Mouse (Mus musculus): Measurements from ENCODE around the gene Podn. TPM values are rescaled to one million over a fixed set of nuclear protein-coding genes. Genes with fewer than 3 reads are reported as not detected.

The Podn gene
- total RNA-seq, 2 experiments from 2014 or later, result 15.7 to 17.2 TPM

DNA sequence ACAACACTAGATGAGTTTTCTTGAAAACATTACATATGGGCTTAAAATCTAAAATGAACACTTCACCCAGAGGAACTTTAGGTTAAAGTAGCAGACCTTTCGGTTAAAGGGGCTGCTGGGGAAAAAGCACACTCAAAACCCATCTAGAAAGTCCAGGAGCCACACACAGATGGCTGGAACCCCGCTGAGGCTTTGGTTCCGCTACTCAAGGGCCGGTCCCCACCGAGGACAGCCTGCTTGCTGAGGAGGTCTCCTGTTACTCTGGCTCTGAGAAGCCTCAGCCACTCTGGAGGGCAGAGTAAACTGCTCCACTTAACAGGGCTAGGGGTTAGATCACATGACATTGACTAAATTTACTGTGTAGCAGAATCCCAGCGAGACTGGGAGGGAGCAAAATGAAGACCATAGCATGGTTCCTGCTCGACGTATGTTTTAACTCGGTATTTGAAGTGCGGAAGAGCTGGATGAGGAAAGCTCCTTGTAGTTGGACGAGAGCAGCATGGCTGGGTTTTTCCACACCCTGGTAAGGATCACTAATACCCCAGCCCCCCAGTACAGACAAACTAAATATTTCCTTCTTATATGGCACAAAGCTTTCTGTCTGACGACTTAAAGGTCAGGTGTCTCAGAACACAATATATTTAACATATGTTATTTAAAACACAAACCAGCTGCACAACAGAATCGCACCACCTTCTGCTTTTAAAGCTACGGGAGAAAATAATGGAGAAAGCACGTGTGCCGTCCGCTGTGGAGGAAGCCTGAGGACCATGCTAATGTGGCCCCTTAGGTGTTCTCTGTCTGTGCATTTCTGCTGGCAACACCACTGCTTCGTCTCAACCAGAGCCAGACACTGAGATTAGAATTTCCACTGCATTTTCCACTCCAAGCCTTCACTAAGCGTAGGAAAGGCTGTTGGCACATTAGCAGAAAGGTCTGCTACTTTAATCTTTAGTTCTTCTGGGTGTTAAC lies 50.8 kb downstream of the Podn start:
- DNase-seq, result no peak

DNA sequence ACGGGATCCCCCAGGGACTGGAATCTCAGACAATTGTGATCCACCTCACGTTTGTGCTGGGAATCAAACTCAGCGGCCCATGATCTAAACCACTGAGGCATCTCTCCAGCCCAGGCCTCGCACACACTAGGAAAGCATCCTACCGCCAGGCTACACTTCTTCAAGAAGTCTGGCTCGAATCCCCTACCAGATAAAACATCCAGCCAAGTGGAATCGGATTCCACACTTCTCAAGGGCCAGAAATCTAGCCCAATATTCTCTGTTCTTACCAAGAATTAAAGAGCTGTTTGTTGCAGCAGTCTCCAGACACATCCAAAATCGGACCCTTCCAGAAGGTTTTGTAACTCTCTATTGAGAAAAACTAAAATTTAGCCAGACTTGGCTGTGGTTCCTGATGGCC lies 59.2 kb downstream of the Podn start:
- peak; percentile 57 to 68 for DNase-seq

DNA sequence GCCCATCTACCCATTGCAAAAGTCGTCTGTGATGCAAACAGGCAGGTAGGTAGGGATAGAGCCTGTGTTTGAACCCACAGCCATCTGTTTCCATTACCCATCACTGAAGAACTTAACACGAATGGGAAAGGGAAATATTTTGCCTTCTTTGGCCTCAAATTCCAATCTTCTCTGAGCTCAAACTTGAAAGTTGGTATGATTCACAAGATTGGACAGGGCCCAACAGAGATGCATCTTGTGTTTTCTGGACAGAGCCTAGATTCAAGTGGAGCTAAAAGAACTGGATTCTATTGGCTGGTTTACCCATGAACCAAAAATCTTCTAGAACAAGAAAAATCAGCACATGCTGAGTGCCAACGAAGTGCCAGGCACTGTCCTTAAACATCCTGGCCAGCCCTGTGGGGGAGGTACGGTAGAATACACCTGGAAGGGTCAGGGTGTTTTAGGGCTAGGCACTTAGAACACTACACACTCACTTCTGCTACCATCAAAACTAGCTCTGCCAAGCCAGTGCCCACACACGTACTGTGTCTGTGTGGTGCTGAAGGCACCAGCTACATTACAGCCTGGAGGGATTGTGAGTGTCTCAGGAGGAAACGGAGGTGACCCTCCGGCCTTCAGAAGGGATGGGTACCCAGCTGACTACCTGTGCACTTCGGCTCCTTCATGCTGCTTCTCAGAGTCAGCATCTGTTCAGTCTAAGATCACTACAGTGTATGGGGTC lies 63.0 kb downstream of the Podn start:
- DNase-seq, result no peak

DNA sequence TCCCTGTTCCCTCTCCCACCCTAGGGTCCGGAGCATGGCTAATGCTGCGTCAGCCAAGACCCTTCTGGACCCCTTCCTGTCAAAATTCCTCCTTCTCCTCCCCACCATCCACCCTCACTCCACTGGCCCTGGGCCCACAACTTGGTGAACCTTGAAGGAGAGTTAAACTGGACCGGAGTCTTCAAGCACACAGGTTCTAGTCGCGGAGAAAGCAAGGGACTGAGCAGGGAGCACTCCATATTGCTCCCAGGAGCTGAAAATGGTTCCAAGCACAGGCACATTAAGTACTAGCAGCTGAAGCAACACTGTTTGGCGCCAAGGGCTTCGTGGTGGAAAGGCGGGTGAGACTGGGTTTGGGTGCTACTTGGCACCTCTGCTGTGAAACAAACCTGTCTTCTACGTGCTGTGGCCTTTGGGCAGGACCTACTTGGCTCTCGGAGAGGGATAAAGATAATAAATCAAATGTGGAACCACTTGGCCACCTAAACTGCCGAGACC lies 63.8 kb downstream of the Podn start:
- DNase-seq, result peak in 1 of 2 experiments; percentile 19

DNA sequence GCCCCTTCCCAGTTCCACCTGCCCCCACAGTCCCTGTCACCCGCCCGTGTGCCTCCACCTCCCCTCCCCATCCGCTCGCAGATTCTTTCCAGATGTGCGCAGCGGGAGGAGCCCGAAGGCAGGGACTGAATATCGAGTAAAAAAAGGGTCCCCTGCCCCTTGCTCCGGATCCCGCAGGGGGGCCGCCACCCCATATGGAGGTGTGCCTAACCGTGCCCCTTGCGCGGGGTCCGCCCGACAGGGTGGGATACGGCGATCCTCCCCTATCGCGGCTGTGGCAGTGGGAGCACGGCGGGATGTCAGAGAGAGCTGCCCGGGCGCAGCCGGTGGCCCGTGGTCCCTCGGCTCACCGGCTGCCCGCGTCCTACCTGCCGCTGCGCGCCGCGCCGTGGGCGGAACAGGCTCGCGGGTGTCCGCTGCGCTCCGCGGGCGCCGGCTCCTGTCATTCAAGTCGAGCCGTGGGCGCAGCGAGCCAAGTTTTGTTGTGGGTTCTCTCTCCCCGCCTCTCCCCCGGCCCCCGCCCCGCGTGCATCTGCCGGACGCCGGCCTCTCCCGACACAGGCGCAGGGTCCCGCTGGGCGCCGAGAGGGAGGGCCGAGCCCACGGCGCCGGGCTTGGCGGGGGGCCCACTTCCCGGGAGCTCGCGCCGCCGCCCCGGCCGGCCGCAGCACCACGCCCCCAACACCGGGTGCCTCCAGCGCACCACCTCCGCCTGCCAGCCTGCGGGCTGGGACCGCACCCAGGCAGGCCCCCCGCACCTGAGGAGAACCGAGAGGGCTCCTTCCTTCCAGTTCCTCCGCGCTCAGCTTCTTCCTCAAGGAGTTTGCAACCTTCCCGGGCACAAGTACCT lies 64.5 kb downstream of the Podn start:
- DNase-seq, result peak; percentile 67 to 75

DNA sequence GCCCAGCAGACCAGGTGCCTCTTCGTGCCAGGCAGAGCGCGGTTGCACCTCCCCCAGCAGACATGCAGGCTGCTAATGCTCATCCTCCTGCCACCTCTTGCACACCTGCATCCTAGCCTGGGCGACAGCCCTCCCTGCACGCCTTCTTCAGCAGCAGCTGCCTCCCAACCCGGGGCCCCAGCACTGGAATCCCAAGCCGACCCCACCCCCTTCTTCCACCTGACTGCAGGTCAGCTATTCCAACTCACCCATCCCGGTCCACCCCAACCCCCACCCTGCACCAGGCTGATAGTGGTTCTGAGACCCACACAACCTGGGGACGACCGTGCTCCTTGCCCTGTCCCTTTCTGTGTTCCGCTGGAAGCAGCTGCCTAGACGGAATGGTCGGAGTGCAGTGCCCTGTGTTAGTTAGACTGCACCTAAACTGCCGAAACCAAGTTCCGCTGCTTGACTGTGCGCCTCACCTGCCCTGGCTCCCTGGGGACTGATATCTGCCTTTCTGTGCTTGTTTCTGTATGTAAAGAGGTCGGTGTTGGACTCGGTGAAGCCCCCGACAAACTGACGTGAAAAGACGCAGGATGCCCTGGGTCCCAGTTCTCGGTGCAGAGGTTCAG lies 65.2 kb downstream of the Podn start:
- no peak for DNase-seq

DNA sequence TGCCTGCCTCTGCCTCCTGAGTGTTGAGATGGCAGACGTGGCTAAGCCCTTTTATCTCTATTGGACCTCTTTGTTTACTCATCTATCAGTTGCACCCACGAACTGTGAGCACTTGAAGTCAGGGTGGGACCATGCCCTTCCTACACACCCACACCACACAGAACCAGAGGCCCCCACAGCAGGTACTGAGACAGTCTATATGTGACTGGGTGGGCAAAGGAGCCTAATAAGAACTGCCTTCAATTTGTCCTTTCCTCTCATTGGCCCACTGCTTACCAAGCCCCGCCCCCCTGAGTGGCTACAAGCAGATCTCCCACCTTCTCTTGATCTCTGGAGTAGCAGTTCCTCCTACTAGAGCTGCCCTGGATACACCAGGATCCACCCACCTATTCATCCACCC lies 70.1 kb downstream of the Podn start:
- no peak for DNase-seq

DNA sequence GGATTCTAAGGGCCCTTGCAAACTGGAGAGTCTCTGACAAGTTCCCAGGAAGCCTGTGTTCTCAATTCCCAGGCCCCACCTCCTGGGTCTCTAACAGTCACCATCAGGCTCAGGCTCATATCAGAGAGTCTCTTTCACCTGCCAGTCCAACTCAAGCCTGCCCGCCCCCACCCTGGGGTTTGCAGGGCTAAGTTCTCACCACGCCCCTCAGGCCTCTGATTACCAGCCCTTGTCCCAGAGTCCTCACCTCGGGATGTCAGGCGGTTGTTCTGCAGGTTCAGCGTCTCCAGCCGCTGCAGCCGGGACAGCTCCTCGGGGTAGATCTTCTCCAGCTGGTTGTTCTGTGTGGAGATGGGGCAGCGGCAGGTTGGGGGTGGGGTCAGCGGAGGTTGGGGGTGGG lies 71.0 kb downstream of the Podn start:
- peak in 1 of 2 experiments; percentile 20 for DNase-seq

DNA sequence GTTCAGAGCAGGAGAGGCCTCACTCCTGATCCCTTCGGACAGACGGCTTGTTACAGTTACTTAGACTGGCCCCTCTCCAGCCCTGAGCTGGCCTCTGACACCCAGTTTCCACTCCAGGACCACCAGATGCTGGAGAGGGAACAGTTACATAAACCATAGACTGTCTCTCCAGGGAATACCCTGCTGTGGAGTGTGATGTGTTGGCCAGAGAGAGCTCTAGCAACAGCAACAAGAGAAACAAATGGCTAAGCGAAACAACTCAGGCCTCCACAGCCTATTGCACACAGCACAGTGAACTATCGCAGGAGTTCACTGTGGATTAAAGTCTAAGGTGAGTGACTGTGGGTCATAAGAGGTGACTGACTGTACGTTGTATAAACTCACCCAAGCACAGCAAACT lies 71.6 kb downstream of the Podn start:
- peak; percentile 81 to 86 for DNase-seq

DNA sequence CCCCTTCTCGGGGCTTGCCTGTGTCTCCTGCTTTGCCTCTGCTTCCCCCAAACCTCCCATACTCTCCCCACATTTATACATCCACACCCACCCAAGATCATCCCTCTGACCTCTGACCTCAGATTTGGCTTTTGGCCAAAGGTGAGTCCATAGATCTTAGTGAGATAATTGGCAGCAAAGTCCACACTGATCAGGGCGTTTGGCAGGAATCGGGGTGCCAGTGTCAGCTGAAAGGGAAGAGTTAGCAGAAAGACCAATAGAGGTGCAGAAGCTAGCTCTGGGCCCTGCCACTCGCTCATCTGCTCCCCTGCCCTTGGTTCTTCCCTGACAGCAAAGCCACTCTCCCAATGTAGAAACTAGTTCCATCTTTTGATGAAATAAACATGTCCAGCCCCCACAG lies 73.1 kb downstream of the Podn start:
- DNase-seq, result no peak

DNA sequence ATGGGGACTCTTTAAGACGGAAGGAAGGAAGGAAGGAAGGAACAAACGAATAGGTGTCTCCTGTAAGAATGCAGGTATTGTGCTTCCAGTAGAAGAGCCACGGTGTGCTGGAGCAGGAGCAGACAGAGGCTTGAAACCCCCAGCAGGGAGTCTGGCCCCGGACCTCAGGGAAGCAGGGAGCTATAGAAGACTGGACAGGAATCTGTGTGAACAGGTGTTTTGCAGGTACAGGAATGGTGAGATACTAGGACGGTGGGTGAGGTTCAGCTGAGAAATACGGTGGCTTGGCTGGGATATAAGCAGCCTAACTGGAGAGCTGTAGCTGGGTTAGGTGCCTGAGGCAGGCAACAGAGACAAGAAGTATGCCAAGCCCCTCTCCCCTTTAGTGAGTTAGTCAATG lies 76.1 kb downstream of the Podn start:
- no peak for DNase-seq

DNA sequence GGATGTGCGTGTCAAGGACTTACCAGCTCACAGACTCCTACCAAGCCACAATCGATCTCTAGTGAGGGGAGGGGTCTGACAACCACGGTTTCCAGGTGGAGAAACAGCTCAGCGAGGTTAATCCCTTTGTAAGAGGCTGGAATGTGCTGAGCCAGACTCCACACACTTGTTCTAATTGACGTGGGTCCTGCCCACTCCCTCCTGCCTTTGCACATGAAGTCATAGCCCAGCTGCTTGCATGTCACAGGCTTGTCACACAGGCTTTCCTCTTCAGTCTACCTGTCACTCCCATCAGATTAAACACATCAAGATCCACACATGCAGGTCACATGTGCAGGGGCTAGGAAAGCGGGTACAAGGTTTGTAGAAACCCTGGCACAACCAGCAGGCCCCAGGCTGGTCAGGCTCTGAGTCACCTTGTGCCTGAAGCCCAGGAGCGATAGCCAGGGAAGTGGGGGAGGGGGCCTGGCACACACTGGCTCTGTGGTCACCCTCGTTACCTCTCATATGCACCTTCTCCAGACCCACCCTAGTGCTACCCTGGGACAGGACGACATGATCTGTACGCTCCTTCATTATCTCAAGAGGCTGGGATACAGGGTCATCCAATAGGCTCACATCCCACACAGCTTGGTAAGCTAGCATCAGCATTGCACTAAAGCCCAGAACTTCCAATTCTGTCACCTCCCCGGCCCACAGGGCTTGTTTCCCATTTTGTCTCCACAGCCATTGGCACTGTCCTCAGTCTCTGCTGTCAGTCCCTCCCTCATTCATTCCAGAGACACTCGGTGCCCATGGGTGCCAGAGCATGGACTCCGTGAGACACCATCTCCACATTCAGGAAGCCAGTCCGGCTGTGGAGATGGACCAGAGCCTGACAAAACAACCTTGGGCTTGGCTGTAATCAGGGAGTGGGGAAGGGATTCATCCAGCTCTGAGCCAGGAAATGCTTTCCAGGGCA lies 77.0 kb downstream of the Podn start:
- DNase-seq, result peak; percentile 68 to 84

DNA sequence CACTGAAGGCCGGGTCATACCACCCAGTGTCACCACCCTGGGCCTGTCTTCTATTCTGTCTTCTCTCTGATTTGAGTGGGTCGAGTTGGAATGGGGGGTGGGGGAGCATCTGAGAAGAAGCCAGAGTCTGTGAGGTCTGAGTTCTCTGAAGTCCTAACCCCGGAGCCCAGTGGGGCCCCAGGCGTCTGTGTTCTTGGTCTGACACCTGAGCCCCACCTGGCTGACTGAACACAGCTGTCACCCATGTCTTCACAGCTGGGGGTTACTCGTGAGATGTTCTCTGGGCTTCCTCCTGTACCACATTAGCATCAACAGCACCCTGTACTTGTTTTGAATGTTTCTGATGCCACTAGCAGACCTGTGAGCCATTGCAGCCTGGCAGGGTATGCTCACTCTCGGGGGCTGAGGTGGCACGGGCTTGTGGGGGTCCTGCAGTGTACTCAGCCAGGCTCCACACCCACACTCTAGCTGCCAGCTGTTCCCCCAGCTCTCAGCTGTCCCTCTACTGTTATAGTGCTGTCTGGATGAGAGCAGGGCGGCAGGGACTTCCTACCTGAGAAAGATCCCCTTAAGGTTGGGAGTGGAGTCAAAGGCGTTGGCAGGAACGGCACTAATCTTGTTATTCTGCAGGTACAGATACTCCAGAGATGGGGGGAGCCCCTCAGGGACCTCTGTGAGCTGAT lies 77.9 kb downstream of the Podn start:
- no peak for DNase-seq

DNA sequence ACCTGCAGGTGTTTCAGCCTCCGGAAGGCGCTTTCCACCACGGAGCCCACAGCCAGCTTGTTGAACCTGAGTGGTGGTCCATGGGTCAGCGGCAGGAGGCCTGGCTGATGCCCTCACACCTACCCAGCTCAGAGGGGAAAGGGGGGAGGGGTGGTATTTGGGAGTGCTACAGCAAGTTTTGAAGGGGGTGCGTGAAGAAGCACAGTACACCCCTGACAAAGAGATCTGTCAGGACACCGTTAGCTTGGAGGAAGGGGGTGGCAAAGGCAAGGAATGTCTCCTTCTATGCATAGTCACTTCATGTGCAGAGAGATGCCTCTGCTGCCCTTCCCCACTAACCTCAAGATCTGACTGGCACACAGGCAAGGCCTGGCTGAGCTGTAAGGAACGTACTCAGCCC lies 78.4 kb downstream of the Podn start:
- no peak for DNase-seq

DNA sequence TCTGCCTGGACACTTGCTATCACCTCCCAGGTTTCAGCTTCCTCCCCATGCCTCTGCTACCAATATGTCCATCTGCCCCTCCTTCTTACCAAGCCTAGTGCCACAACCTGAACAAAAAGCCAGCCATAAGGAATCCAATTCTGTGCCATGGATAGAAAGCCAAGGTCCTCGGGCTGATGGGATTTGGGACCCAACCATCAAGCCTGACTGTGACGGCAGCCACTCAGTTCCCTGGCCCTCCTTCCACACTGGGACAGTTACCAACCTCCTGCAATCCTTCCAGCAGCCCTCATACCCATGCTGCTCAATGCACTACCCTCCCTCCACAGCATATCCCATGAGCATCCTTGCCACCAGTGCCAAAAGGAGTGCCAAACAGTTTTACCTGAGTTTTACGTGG lies 79.9 kb downstream of the Podn start:
- DNase-seq, result peak; percentile 68 to 69

DNA sequence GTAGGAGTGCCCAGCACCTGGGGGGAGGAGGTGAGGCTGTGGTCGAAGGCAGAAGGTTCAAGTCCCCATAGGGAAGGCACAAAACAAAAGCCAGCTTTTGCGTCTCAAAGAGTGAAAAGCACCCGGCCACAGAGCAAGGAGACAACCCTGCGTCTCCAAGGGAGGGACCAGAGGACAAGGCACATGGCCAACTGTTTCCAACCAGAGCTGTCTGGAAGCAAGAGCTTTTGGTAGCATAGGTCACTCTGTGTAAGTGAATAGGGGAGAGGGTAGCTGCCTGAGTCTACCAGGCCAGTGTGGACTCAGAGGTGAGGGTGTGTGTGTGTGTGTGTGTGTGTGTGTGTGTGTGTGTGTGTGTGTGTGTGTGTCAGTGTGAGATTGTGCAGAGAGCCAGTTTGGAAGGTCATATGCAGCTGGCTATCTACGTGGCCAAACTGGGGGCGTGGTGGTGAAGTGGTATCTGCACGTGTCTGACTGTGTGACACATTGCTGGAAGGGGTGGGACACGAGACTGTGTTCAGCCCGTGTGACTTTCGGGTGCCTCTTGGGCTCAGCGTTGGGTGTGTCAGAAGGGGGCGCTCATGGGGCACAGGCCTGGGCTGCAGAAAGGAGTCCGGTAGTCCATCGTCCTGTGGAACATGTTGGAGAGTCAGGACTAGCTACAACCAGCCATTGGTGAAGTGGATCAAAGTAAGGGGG lies 81.0 kb downstream of the Podn start:
- peak; percentile 91 for DNase-seq

DNA sequence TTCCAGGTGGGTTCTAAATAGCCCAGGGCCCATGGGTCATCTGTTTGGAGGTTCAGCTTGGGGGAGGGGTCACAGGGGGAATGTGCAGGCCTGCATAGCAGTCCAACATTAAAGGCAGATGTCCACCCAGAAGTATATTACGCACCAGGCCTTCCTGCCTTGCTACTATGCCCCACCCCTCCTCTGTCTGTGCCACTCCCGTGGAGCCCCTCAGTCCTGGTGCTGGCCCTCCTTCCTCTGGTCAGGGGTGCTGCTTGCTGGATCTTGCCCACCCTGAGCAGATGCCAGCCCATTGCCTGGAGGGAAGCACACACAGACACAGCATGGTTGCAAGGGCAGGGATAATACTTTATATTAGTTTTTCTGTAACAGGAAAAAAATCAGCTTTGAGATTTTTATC lies 81.8 kb downstream of the Podn start:
- DNase-seq, result no peak

DNA sequence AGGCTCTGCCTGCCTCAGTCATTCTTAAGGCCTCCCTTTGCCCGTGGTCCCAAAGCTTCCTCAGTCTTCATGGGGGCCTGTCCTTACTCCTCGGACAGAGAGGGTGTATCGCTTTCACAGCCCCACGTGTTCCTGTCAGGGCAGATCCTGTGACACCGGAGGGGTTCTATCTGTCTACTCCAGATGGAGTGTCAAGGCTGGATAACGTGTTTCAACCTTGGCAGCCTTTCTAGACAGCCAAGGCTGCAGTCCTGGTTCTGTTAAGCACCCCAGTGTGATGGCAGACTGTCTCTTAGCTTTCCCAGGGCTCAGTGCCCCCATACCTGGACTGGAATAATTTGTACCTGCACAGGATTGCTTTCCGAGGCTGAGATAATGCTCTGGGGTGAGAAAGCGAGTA lies 87.7 kb downstream of the Podn start:
- no peak for DNase-seq

DNA sequence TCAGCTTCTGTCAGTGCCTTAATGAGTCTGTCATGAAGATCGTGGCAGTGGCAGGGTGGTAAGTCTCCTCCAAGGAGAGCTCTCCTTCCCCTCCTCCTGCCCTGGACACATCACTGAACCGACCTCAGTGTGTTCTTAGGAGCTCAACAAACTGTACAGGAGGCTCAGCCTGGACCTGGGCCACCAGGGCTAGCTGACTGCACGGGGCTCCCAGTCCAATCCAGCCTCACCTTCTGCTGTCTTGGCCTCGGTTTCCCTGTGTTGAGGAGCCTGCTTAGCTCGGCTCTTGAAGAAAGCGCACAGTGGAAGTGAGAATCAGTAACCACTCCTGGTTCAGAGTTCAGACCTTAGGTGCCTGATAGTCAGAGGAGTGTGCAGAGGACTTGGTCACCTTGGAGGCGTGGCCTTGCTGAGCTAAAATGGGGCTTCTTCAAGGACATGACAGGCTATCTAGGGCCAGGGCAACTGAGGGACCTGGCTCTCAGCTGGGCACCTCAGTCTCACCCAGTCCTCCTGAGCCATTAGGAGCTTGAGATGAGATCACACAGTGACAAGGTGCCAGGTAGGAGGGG lies 88.6 kb downstream of the Podn start:
- no peak for DNase-seq

All from heart, adult 18-20 months (tissue).